Mouse (Mus musculus) heart, postnatal 0 days (tissue): ENCODE data around the gene Vstm2a. TPM values are rescaled to one million over a fixed set of nuclear protein-coding genes. Genes with fewer than 3 reads are reported as not detected.

Source experiments
- ATAC-seq: fragments of 200-750 bp; cut with Nextera tagmentation; 2 replicates; pipeline ENCODE4 v1.8.0; 2017; ENCODE audit warnings: low read depth, moderate number of reproducible peaks, moderate library complexity; ENCODE audit not compliant: insufficient read depth
- DNase-seq: peaks from one replicate; pipeline ENCODE4 v3.0.0-alpha.2; 2016; ENCODE audit warnings: low spot score
- H3K27ac ChIP-seq: fragments of 300-500 bp; sonication (generic); 2 replicates; pipeline ENCODE4 v1.5.1; 2014; ENCODE audit warnings: low read depth, mild to moderate bottlenecking
- H3K27me3 ChIP-seq: fragments of 300-500 bp; sonication (generic); 2 replicates; pipeline ENCODE4 v1.6.1; 2014; ENCODE audit warnings: low read length, mixed read lengths; ENCODE audit not compliant: control insufficient read depth, insufficient read depth
- H3K36me3 ChIP-seq: fragments of 300-500 bp; sonication (generic); replicated peaks from 2 replicates; pipeline ENCODE4 v1.6.1; 2014; ENCODE audit warnings: low read length, mixed read lengths; ENCODE audit not compliant: control insufficient read depth, insufficient read depth
- H3K4me1 ChIP-seq: fragments of 300-500 bp; sonication (generic); 2 replicates; pipeline ENCODE4 v1.6.1; 2014; ENCODE audit warnings: antibody characterized with exemption; ENCODE audit not compliant: control insufficient read depth, insufficient read depth
- H3K4me2 ChIP-seq: fragments of 300-500 bp; sonication (generic); 2 replicates; pipeline ENCODE4 v1.6.1; 2014; ENCODE audit warnings: low read depth, mild to moderate bottlenecking, low read length, moderate library complexity
- H3K4me3 ChIP-seq: fragments of 300-500 bp; sonication (generic); 2 replicates; pipeline ENCODE4 v1.5.1; 2014; ENCODE audit warnings: low read depth, low read length
- H3K9ac ChIP-seq: fragments of 300-500 bp; sonication (generic); replicated peaks from 2 replicates; pipeline ENCODE4 v1.6.1; 2014; ENCODE audit warnings: low read depth, low read length, mixed read lengths
- H3K9me3 ChIP-seq: fragments of 300-500 bp; sonication (generic); replicated peaks from 2 replicates; pipeline ENCODE4 v1.6.1; 2016; ENCODE audit warnings: low read length; ENCODE audit not compliant: control insufficient read depth
- CTCF ChIP-seq: IDR thresholded peaks from 2 replicates; pipeline ENCODE4 v1.5.1; 2016; ENCODE audit warnings: antibody characterized with exemption, control low read depth, low read depth
- EP300 ChIP-seq: IDR thresholded peaks from 2 replicates; pipeline ENCODE4 v1.6.1; 2016; ENCODE audit warnings: antibody characterized with exemption, low read depth
- WGBS: fragments of 180-500 bp; shearing (Covaris S2); extraction: QIAGEN DNeasy Blood & Tissue Kit; methylation state at CpG from one replicate; pipeline ENCODE4 v1.1.7; 2014; 5-methylcytosine and 5-hydroxymethylcytosine counted together
- polyA plus RNA-seq: library from polyadenylated mRNA; unstranded; fragments of >200 nt; fragmentation: Nextera tagmentation; extraction: Ambion mirVana; gene quantifications from 2 replicates; pipeline ENCODE4 v1.2.1, GENCODE M21; 2015
- total RNA-seq: library from RNA; depleted of rRNA; stranded (reverse); fragments of >200 nt; gene quantifications from 2 replicates; pipeline ENCODE4 v1.2.3, GENCODE M21; 2014; ENCODE audit warnings: low replicate concordance; rRNA removed

The Vstm2a gene
- not detected in 2 replicates for total RNA-seq
- polyA plus RNA-seq: 0.04 and 0.05 TPM in 2 replicates

DNA sequence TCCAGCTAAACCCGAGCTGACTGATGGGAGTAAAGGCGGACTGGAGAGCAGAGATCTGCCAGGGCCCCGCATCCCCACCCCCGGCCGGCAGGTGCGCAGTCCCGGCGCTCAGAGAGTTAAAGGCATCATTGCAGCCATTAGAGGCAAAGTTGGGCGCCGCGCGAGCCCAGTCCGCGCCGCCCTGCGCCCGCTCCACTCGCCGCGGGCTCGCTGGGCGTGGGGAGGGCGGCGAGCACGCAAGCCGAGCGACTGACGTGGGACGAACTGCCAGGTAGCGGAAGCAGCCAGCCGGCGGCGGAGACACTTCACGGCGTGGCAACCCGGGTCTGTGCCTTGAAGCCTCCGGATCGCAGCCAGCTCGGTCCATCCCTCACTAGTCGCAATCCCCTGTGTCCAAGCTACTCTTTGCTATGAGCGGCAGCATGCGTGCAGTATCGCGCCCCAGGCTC, at the start of gene Vstm2a:
Vstm2a (plus strand) TSS at position 252 of the 449 bp plus-strand sequence.
- under 1% methylated on average over 43 of the region's 44 CpGs for WGBS
- Histone ChIP-seq H3K4me1 (no peaks in the 10 kb centered on the region), H3K27ac (no peak within 1 kb of the TSS), H3K4me2 (peak within 1 kb of the TSS; percentile 75), H3K27me3 (peaks cover 50% of the 10 kb centered on the region), H3K36me3 (no peaks in the 10 kb centered on the region), H3K4me3 (peak within 1 kb of the TSS; percentile 55), H3K9ac (0 out of 2 replicates have a peak within 1 kb of the TSS, but pooled peaks have one; percentile 29), H3K9me3 (no peaks in the 10 kb centered on the region)
- no peak for TF ChIP-seq EP300
- TF ChIP-seq CTCF: no peak
- ATAC-seq (peak; percentile 39), DNase-seq (no peak)

DNA sequence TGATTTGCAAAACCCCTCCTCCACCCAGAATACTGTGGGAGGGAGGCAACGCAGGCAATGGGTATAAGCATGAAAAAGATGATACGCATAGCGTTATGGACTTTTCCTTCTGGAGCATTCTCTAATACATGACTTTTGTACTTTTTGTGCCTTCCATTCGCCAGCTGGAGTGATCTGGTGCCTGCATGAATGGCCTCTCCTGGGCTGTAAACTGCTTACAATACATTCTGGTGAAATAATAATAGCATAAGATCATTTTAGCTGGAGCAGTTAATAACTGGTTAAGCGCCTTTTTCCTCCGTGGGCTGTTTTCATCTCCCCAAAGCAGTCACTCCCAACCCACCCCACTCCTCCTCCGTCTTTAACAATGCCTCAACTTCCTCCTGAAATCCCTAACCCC, 513 bp upstream of the Vstm2a start:
- peaks cover 50% of the 10 kb centered on the region for H3K27me3 ChIP-seq
- WGBS: 36% methylated on average over 7 of the region's 7 CpGs
- peak overlapping the region; percentile 75 for H3K4me2 ChIP-seq
- no peak for TF ChIP-seq EP300
- H3K27ac ChIP-seq: no peak overlapping the region
- DNase-seq: no peak
- no peaks in the 10 kb centered on the region for H3K4me1 ChIP-seq
- 0 out of 2 replicates have a peak overlapping the region, but pooled peaks have one; percentile 29 for H3K9ac ChIP-seq
- no peak for ATAC-seq
- H3K4me3 ChIP-seq: peak overlapping the region; percentile 55
- H3K9me3 ChIP-seq: no peaks in the 10 kb centered on the region
- no peaks in the 10 kb centered on the region for H3K36me3 ChIP-seq

DNA sequence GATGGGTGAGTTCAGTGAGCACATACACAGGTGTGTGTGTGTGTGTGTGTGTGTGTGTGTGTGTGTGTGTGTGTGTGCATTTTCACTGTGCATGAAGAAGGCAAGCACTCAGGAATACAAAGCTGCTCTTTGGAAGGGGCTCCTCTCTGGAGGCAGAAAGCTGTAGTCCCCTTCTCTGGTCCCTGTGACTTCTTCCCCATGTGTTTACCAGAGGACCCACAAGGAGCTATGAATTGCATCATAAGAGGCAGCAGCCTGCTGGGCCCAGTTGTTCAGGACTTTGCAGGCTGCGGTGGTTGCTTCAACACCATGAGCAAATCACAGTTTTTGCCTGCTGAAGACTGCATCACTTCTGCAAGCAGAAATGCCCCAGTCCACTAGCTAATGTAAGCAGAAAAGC, 776 bp downstream of the Vstm2a start:
- DNase-seq (no peak), ATAC-seq (no peak)
- H3K4me2 ChIP-seq: no peak overlapping the region
- H3K9me3 ChIP-seq: no peaks in the 10 kb centered on the region
- TF ChIP-seq EP300 (no peak), CTCF (no peak)
- no peak overlapping the region for H3K4me3 ChIP-seq
- H3K27me3 ChIP-seq: peaks cover 50% of the 10 kb centered on the region
- H3K27ac ChIP-seq: no peak overlapping the region
- 38% methylated on average over 1 of the region's 1 CpGs for WGBS
- no peaks in the 10 kb centered on the region for H3K36me3 ChIP-seq
- no peaks in the 10 kb centered on the region for H3K4me1 ChIP-seq
- H3K9ac ChIP-seq: no peak overlapping the region

- Histone ChIP-seq H3K4me1 (no peaks in the 10 kb centered on the region), H3K4me2 (no peak overlapping the region), H3K9me3 (no peaks in the 10 kb centered on the region), H3K27ac (no peak overlapping the region), H3K4me3 (no peak overlapping the region), H3K9ac (no peak overlapping the region), H3K36me3 (no peaks in the 10 kb centered on the region), H3K27me3 (peaks cover 50% of the 10 kb centered on the region)
- no peak for DNase-seq
- WGBS: 17% methylated on average over 9 of the region's 9 CpGs
- no peak for TF ChIP-seq CTCF
- TF ChIP-seq EP300: no peak
- ATAC-seq: no peak
Observed at GRCm38 (mm10) chr11:16259876-16260275, 2.4 kb downstream of the Vstm2a start.

DNA sequence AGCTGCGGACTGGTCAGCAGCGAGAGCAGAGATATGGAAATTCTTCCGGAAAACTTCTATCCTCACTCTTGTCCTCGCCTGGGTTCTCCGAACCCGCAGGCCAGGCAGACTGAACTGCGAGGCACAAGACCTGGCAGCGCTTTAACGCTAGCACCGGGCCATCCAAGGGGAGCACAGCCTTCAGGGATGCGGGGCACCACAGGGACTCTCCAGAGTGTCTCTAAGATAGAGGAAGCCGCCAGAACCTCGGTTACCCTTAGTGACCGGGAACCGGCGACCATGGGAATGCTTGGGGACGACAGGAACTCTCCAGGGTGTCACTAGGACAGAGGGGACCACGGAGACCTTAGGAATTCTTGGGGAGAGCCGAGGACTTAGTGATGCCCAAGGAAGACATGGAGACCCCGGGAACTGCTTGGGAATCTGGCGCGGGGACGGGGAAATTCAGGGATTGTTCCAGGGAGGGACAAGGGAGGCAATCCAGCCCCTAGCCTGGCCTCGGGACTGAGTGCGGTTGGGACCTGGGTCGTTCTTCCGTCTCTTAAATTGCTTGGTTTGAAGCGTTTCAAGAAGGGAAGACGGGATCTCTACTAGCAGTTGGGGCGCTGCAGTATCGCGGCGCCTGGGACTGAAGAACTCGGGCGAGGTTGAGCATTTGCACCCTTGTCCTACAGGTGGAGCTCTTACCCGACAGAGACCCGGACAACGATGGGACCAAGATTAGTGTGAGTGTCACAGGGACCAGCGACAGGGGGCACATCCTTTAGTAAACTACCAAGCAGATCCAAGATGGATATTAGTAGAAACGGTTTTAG, 3.4 kb downstream of the Vstm2a start:
- H3K4me1 ChIP-seq: no peaks in the 10 kb centered on the region
- WGBS: 1% methylated on average over 40 of the region's 40 CpGs
- H3K9me3 ChIP-seq: no peaks in the 10 kb centered on the region
- no peak overlapping the region for H3K27ac ChIP-seq
- peak overlapping the region; percentile 67 for H3K4me2 ChIP-seq
- TF ChIP-seq EP300 (no peak), CTCF (peak; percentile 56)
- no peaks in the 10 kb centered on the region for H3K36me3 ChIP-seq
- H3K9ac ChIP-seq: no peak overlapping the region
- DNase-seq: peak; percentile 37
- peak; percentile 55 for ATAC-seq
- H3K27me3 ChIP-seq: peaks cover 46% of the 10 kb centered on the region
- peak overlapping the region; percentile 41 for H3K4me3 ChIP-seq
